Mouse (Mus musculus) MEL (cell line): Measurements from ENCODE around the gene Irf4. TPM values are rescaled to one million over a fixed set of nuclear protein-coding genes. Genes with fewer than 3 reads are reported as not detected.

Experiments used
- DNase-seq: peaks from one replicate; pipeline ENCODE4 v3.0.0; 2011; ENCODE audit warnings: low read depth, low spot score
- H3K27ac ChIP-seq: 2 replicates; pipeline ENCODE4 v1.5.1; 2012; ENCODE audit warnings: low read depth, mild to moderate bottlenecking, control low read depth, low read length, moderate library complexity; ENCODE audit not compliant: control insufficient read depth
- H3K27me3 ChIP-seq, 2 experiments: fragments of 150-350 bp in 1 of 2; sonication (generic) in 1 of 2; 2 replicates each; pipeline ENCODE4 v1.6.1; 2012; ENCODE audit warnings: low read length in 2 of 2, mild to moderate bottlenecking in 2 of 2, improper control_type of control experiment in 1 of 2, moderate library complexity in 1 of 2; ENCODE audit not compliant: insufficient read depth in 2 of 2, control insufficient read depth in 1 of 2
- H3K36me3 ChIP-seq, 2 experiments: 2 replicates each; pipeline ENCODE4 v1.6.1; 2012 to 2014; ENCODE audit warnings: low read length in 2 of 2, improper control_type of control experiment in 1 of 2, inconsistent platforms in 1 of 2, mild to moderate bottlenecking in 1 of 2; ENCODE audit not compliant: insufficient read depth in 2 of 2, control insufficient read depth in 1 of 2
- H3K4me1 ChIP-seq, 2 experiments: fragments of 150-350 bp in 1 of 2; sonication (generic) in 1 of 2; 2 replicates each; pipeline ENCODE4 v1.6.1; 2012; ENCODE audit warnings: low read length in 2 of 2, improper control_type of control experiment in 1 of 2, mild to moderate bottlenecking in 1 of 2; ENCODE audit not compliant: insufficient read depth in 2 of 2, control insufficient read depth in 1 of 2
- H3K4me3 ChIP-seq, 2 experiments: fragments of 150-350 bp in 1 of 2; sonication (generic) in 1 of 2; 2 replicates each; pipeline ENCODE4 v1.5.1; 2012; ENCODE audit warnings: low read depth in 2 of 2, low read length in 2 of 2, mild to moderate bottlenecking in 2 of 2, moderate library complexity in 2 of 2, control low read depth in 1 of 2, improper control_type of control experiment in 1 of 2; ENCODE audit not compliant: control insufficient read depth in 1 of 2, insufficient read depth in 1 of 2
- H3K79me2 ChIP-seq: 2 replicates; pipeline ENCODE4 v1.6.1; 2012; ENCODE audit warnings: mild to moderate bottlenecking, low read length, moderate library complexity; ENCODE audit not compliant: control insufficient read depth, poor library complexity, insufficient read depth
- H3K9ac ChIP-seq: 2 replicates; pipeline ENCODE4 v1.6.1; 2012; ENCODE audit warnings: low read depth, mild to moderate bottlenecking, control low read depth, low read length, moderate library complexity; ENCODE audit not compliant: control insufficient read depth, poor library complexity, severe bottlenecking
- H3K9me3 ChIP-seq: fragments of 150-350 bp; sonication (generic); replicated peaks from 2 replicates; pipeline ENCODE4 v1.6.1; 2012; ENCODE audit warnings: mild to moderate bottlenecking, low read length, improper control_type of control experiment, moderate library complexity; ENCODE audit not compliant: insufficient read depth
- ETS1 ChIP-seq: IDR thresholded peaks from 2 replicates; pipeline ENCODE4 v1.6.1; 2012; ENCODE audit warnings: low read depth, mild to moderate bottlenecking, inconsistent platforms, low read length, improper control_type of control experiment, moderate library complexity
- GABPA ChIP-seq: IDR thresholded peaks from 2 replicates; pipeline ENCODE4 v1.6.1; 2012; ENCODE audit warnings: low read depth, mild to moderate bottlenecking, inconsistent platforms, low read length, improper control_type of control experiment, moderate library complexity
- MAFK ChIP-seq: IDR thresholded peaks from 2 replicates; pipeline ENCODE4 v1.6.1; 2011; ENCODE audit warnings: low read depth, mild to moderate bottlenecking, low read length, improper control_type of control experiment, borderline replicate concordance
- MEF2A ChIP-seq: IDR thresholded peaks from 2 replicates; pipeline ENCODE4 v1.6.1; 2014; ENCODE audit warnings: low read depth, mild to moderate bottlenecking, inconsistent platforms, low read length, improper control_type of control experiment; ENCODE audit not compliant: poor library complexity, insufficient replicate concordance, severe bottlenecking; ENCODE audit errors: extremely low read depth
- MXI1 ChIP-seq: IDR thresholded peaks from 2 replicates; pipeline ENCODE4 v1.6.1; 2011; ENCODE audit warnings: mild to moderate bottlenecking, low read depth, low read length, improper control_type of control experiment
- MYB ChIP-seq: IDR thresholded peaks from 2 replicates; pipeline ENCODE4 v1.6.1; 2011; ENCODE audit warnings: mild to moderate bottlenecking, low read depth, low read length, improper control_type of control experiment
- NELFE ChIP-seq: IDR thresholded peaks from 2 replicates; pipeline ENCODE4 v1.6.1; 2011; ENCODE audit warnings: low read depth, low read length, improper control_type of control experiment
- POLR2AphosphoS2 ChIP-seq: IDR thresholded peaks from 2 replicates; pipeline ENCODE4 v1.6.1; 2011; ENCODE audit warnings: low read length, improper control_type of control experiment
- RAD21 ChIP-seq: IDR thresholded peaks from 2 replicates; pipeline ENCODE4 v1.6.1; 2011; ENCODE audit warnings: mild to moderate bottlenecking, low read depth, low read length, improper control_type of control experiment
- TAL1 ChIP-seq: IDR thresholded peaks from 2 replicates; pipeline ENCODE4 v1.6.1; 2012; ENCODE audit warnings: mild to moderate bottlenecking, inconsistent platforms, low read length, moderate library complexity, mixed read lengths
- TCF12 ChIP-seq: IDR thresholded peaks from 2 replicates; pipeline ENCODE4 v1.6.1; 2014; ENCODE audit warnings: low read depth, mild to moderate bottlenecking, inconsistent platforms, low read length, improper control_type of control experiment, moderate library complexity
- USF1 ChIP-seq: IDR thresholded peaks from 2 replicates; pipeline ENCODE4 v1.6.1; 2014; ENCODE audit warnings: low read depth, mild to moderate bottlenecking, inconsistent platforms, low read length, improper control_type of control experiment, moderate library complexity
- ZC3H11A ChIP-seq: IDR thresholded peaks from 2 replicates; pipeline ENCODE4 v1.6.1; 2012; ENCODE audit warnings: low read depth, mild to moderate bottlenecking, inconsistent platforms, low read length, improper control_type of control experiment
- ZNF384 ChIP-seq: IDR thresholded peaks from 2 replicates; pipeline ENCODE4 v1.6.1; 2012; ENCODE audit warnings: low read depth, mild to moderate bottlenecking, inconsistent platforms, low read length, improper control_type of control experiment
- polyA plus RNA-seq, 2 experiments: library from polyadenylated mRNA; stranded (reverse) in 1 of 2; unstranded in 1 of 2; fragments of >175 nt in 1 of 2; fragments of >200 nt in 1 of 2; gene quantifications; 2 replicates each; pipeline versions ENCODE4 v1.2.1 to v1.2.4; 2012; ENCODE audit warnings: low replicate concordance in 2 of 2, low read depth in 1 of 2; ENCODE audit not compliant: insufficient read length in 2 of 2, insufficient read depth in 1 of 2, missing spikeins in 1 of 2
- total RNA-seq: library from RNA; depleted of rRNA; stranded (reverse); fragments of 300-350 nt; gene quantifications from 2 replicates; pipeline ENCODE4 v1.2.3, GENCODE M21; 2012; rRNA removed

The Irf4 gene
- total RNA-seq (not detected in 2 replicates), polyA plus RNA-seq (not detected)

DNA sequence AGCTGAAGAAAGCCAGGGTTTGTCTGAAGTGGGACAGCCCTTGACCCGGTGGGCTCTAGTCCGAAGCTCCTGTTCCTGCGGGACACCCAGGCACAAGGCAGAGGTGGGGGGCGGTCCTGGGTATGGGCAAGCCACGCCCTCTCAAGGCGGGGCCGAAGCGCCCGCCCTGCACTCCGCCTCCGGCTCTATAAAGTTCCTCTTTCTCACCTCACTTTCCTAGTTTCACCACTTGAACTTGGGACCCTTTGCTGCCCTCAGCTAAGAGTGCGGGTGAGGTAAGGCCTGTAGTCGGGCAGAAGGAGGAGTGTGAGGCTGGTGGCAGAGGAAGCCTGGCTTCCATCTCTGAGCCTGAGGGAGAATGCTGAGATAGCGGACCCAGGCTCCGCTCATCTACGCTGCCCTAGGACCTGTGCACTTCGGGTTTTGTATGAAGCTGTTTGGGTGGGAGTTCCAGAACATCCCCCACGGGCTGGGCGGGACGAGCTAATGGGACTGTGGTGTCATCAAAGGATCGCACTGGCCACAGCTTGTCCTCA lies at the start of gene Irf4:
TSS of gene Irf4 (plus strand) at position 206 of the 536 bp plus-strand sequence.
- TF ChIP-seq NELFE (no peak), TAL1 (no peak), POLR2AphosphoS2 (no peak), ZNF384 (no peak), MYB (no peak), ZC3H11A (no peak), GABPA (no peak)
- Histone ChIP-seq H3K9ac (no peak within 1 kb of the TSS), H3K27ac (no peak within 1 kb of the TSS), H3K79me2 (no peaks in the 10 kb centered on the region), H3K4me1 (no peaks in the 10 kb centered on the region), H3K27me3 (no peaks in the 10 kb centered on the region), H3K36me3 (no peaks in the 10 kb centered on the region), H3K4me3 (no peak within 1 kb of the TSS), H3K9me3 (no peaks in the 10 kb centered on the region)
- no peak for DNase-seq

DNA sequence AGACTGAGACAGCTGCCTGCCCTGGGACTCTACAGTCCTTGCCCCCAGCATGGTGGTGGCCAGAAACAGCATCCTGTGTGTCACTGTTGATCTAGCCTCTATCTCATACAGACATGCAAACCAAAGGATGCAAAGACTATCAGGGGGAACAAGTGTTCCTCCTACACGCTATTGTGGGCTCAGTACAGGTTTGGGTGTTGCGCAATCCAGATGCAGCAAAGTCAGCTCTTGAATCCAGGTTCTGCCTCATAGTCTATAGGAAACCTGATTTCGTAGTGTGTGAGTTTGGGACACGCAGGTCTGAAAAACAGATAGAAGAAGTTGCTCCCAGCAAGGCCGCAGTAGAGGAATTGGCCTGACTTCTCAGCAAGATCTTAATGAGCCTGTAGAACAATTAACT lies 46.3 kb upstream of the Irf4 start:
- H3K79me2 ChIP-seq = no peaks in the 10 kb centered on the region
- no peak overlapping the region for H3K27ac ChIP-seq
- no peaks in the 10 kb centered on the region for H3K36me3 ChIP-seq
- no peak for TF ChIP-seq GABPA
- no peak for TF ChIP-seq USF1
- TF ChIP-seq ETS1 = no peak
- no peak for TF ChIP-seq TCF12
- no peak for TF ChIP-seq RAD21
- TF ChIP-seq MEF2A = no peak
- no peak for TF ChIP-seq MAFK
- TF ChIP-seq MYB = no peak
- no peak for TF ChIP-seq ZNF384
- no peak for TF ChIP-seq MXI1
- H3K9ac ChIP-seq = no peak overlapping the region
- DNase-seq = no peak
- no peak overlapping the region for H3K4me3 ChIP-seq
- no peaks in the 10 kb centered on the region for H3K9me3 ChIP-seq
- H3K4me1 ChIP-seq = no peaks in the 10 kb centered on the region
- H3K27me3 ChIP-seq = peaks cover 0 to 1% of the 10 kb centered on the region in 2 experiments; a peak in 1 of 4 replicates
